Mouse (Mus musculus): ENCODE data around the gene Kif5a. TPM values are rescaled to one million over a fixed set of nuclear protein-coding genes. Genes with fewer than 3 reads are reported as not detected.

Gene Kif5a
- polyA plus RNA-seq, 1 experiment, result 0.14 TPM

DNA sequence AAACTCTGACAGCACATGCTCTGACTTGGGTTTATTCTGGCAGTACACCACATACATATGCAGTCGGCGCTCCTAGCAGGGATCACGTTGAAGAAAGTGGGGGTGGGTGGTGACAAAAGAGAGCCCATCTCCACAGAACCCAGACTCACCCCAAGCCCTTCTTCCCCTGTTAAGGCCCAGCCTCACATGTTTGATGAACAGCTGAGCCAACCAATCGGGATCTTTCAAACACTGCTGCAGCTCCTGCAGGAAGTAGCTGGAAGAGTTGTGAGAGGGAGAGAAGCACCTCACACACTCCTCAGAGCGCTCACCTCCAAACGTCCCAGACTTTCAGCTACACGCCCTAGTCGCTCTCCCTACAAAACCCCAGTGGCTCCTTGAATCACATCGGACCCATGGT, 78.0 kb downstream of the Kif5a start:
- Histone ChIP-seq H3K4me2 (ENCODE audit: low read depth) (no peak overlapping the region), H3K79me2 (ENCODE audit: control insufficient read depth, insufficient read depth) (no peaks in the 10 kb centered on the region), H3ac (ENCODE audit: control insufficient read depth, insufficient read length) (no peak overlapping the region), H3K27me3 (ENCODE audit: control insufficient read depth, insufficient read depth, insufficient read length) (no peaks in the 10 kb centered on the region), H3K36me3 (ENCODE audit: control insufficient read depth, insufficient read depth) (no peaks in the 10 kb centered on the region), H3K4me3 (no peak overlapping the region)
- no peak for TF ChIP-seq USF1 (IDR thresholded peaks at IDR 0.05; ENCODE audit: low read depth)
- TF ChIP-seq TCF3 (IDR thresholded peaks at IDR 0.05; ENCODE audit: insufficient read length, low read depth), result no peak

GRCm38 (mm10) chr10:127183759-127184158, 79.4 kb downstream of the Kif5a start:
- Histone ChIP-seq H3K79me2 (ENCODE audit: control insufficient read depth, insufficient read depth) (no peaks in the 10 kb centered on the region), H3ac (ENCODE audit: control insufficient read depth, insufficient read length) (no peak overlapping the region), H3K4me3 (no peak overlapping the region), H3K36me3 (ENCODE audit: control insufficient read depth, insufficient read depth) (no peaks in the 10 kb centered on the region), H3K4me2 (ENCODE audit: low read depth) (no peak overlapping the region), H3K27me3 (ENCODE audit: control insufficient read depth, insufficient read depth, insufficient read length) (no peaks in the 10 kb centered on the region)
- TF ChIP-seq MYOG (IDR thresholded peaks at IDR 0.05; ENCODE audit: control insufficient read depth in 1 of 3, insufficient read depth in 1 of 3, insufficient read length in 2 of 3, low read depth in 2 of 3), result no peak

DNA sequence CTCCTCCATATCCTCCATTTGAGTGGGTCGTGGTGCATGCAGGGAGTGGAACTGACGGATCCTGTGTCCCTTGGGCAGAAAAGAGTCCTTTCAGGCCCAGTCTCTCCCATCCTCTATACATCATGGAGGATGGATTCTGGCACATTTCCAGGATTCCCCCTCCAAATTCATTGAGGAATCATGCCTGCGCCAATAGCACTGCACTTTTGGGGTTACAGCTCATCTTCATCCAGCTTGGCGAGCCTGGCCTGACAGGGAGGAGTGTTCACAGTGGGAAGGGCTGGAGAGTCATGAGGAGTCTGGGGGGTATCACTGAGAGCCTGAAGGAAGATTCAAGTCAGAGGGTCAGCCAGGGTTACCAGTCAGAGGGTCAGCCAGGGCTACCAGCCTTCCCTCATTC, 80.5 kb downstream of the Kif5a start:
- no peaks in the 10 kb centered on the region for H3K79me2 ChIP-seq (ENCODE audit: control insufficient read depth, insufficient read depth)
- H3ac ChIP-seq (ENCODE audit: control insufficient read depth, insufficient read length), result no peak overlapping the region
- no peak overlapping the region for H3K4me2 ChIP-seq (ENCODE audit: low read depth)
- no peak overlapping the region for H3K4me3 ChIP-seq
- no peaks in the 10 kb centered on the region for H3K36me3 ChIP-seq (ENCODE audit: control insufficient read depth, insufficient read depth)
- no peaks in the 10 kb centered on the region for H3K27me3 ChIP-seq (ENCODE audit: control insufficient read depth, insufficient read depth, insufficient read length)
- TF ChIP-seq CEBPB (IDR thresholded peaks at IDR 0.05; ENCODE audit: insufficient read depth, poor library complexity, severe bottlenecking) (no peak), MAX (IDR thresholded peaks at IDR 0.05; ENCODE audit: low read depth) (no peak), REST (IDR thresholded peaks at IDR 0.05; ENCODE audit: insufficient read depth, insufficient read length) (no peak), E2F4 (IDR thresholded peaks at IDR 0.05; ENCODE audit: insufficient read depth) (no peak), USF1 (IDR thresholded peaks at IDR 0.05; ENCODE audit: low read depth) (no peak), MYOD1 (IDR thresholded peaks at IDR 0.05; ENCODE audit: control insufficient read depth in 1 of 3, insufficient read length in 2 of 3, low read depth in 2 of 3) (no peak), SRF (IDR thresholded peaks at IDR 0.05; ENCODE audit: control insufficient read depth, insufficient read length, low read depth) (no peak), POLR2AphosphoS2 (IDR thresholded peaks at IDR 0.05; ENCODE audit: insufficient read length, low read depth) (no peak), TCF3 (IDR thresholded peaks at IDR 0.05; ENCODE audit: insufficient read length, low read depth) (no peak), MYOG (IDR thresholded peaks at IDR 0.05; ENCODE audit: control insufficient read depth in 1 of 3, insufficient read depth in 1 of 3, insufficient read length in 2 of 3, low read depth in 2 of 3) (no peak), POLR2A (IDR thresholded peaks at IDR 0.05; ENCODE audit: insufficient read length, low read depth) (no peak), TCF12 (IDR thresholded peaks at IDR 0.05; ENCODE audit: insufficient read depth, poor library complexity, severe bottlenecking) (no peak)

GRCm38 (mm10) chr10:127181566-127181965, 81.6 kb downstream of the Kif5a start:
- Histone ChIP-seq H3K36me3 (ENCODE audit: control insufficient read depth, insufficient read depth) (no peaks in the 10 kb centered on the region), H3K79me2 (ENCODE audit: control insufficient read depth, insufficient read depth) (no peaks in the 10 kb centered on the region), H3K4me3 (no peak overlapping the region), H3K4me2 (ENCODE audit: low read depth) (no peak overlapping the region), H3ac (ENCODE audit: control insufficient read depth, insufficient read length) (no peak overlapping the region), H3K27me3 (ENCODE audit: control insufficient read depth, insufficient read depth, insufficient read length) (no peaks in the 10 kb centered on the region)
- TF ChIP-seq SRF (IDR thresholded peaks at IDR 0.05; ENCODE audit: control insufficient read depth, insufficient read length, low read depth) (no peak), USF1 (IDR thresholded peaks at IDR 0.05; ENCODE audit: low read depth) (no peak), MYOD1 (IDR thresholded peaks at IDR 0.05; ENCODE audit: control insufficient read depth in 1 of 3, insufficient read length in 2 of 3, low read depth in 2 of 3) (no peak), E2F4 (IDR thresholded peaks at IDR 0.05; ENCODE audit: insufficient read depth) (no peak), REST (IDR thresholded peaks at IDR 0.05; ENCODE audit: insufficient read depth, insufficient read length) (no peak), TCF3 (IDR thresholded peaks at IDR 0.05; ENCODE audit: insufficient read length, low read depth) (no peak), MAX (IDR thresholded peaks at IDR 0.05; ENCODE audit: low read depth) (no peak), POLR2AphosphoS2 (IDR thresholded peaks at IDR 0.05; ENCODE audit: insufficient read length, low read depth) (no peak), POLR2A (IDR thresholded peaks at IDR 0.05; ENCODE audit: insufficient read length, low read depth) (no peak), TCF12 (IDR thresholded peaks at IDR 0.05; ENCODE audit: insufficient read depth, poor library complexity, severe bottlenecking) (no peak), CEBPB (IDR thresholded peaks at IDR 0.05; ENCODE audit: insufficient read depth, poor library complexity, severe bottlenecking) (no peak), MYOG (IDR thresholded peaks at IDR 0.05; ENCODE audit: control insufficient read depth in 1 of 3, insufficient read depth in 1 of 3, insufficient read length in 2 of 3, low read depth in 2 of 3) (no peak)

DNA sequence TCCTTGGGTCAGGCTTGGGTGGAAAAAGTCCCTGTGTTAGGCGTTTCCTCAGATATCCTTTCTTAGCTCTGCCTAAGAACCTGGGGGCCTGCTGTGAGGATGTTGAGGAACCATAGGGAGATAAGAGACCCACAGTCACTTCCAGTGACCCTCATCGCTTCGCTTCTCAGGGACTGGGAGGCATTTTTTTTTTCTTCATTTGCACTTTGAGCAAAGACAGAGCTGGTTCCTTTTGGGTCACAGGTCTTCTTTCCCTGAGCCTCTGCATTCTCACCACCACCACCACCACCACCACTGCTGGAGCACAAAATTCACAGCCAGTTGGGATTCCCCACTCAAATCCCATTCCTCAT, 82.5 kb downstream of the Kif5a start:
- Histone ChIP-seq H3K4me3 (no peak overlapping the region), H3K27me3 (ENCODE audit: control insufficient read depth, insufficient read depth, insufficient read length) (no peaks in the 10 kb centered on the region), H3K79me2 (ENCODE audit: control insufficient read depth, insufficient read depth) (no peaks in the 10 kb centered on the region), H3ac (ENCODE audit: control insufficient read depth, insufficient read length) (no peak overlapping the region), H3K4me2 (ENCODE audit: low read depth) (no peak overlapping the region), H3K36me3 (ENCODE audit: control insufficient read depth, insufficient read depth) (no peaks in the 10 kb centered on the region)
- TF ChIP-seq E2F4 (IDR thresholded peaks at IDR 0.05; ENCODE audit: insufficient read depth), result no peak
- no peak for TF ChIP-seq SRF (IDR thresholded peaks at IDR 0.05; ENCODE audit: control insufficient read depth, insufficient read length, low read depth)
- TF ChIP-seq USF1 (IDR thresholded peaks at IDR 0.05; ENCODE audit: low read depth), result no peak
- TF ChIP-seq MYOD1 (IDR thresholded peaks at IDR 0.05; ENCODE audit: control insufficient read depth in 1 of 3, insufficient read length in 2 of 3, low read depth in 2 of 3), result no peak
- no peak for TF ChIP-seq CEBPB (IDR thresholded peaks at IDR 0.05; ENCODE audit: insufficient read depth, poor library complexity, severe bottlenecking)
- no peak for TF ChIP-seq TCF12 (IDR thresholded peaks at IDR 0.05; ENCODE audit: insufficient read depth, poor library complexity, severe bottlenecking)
- no peak for TF ChIP-seq TCF3 (IDR thresholded peaks at IDR 0.05; ENCODE audit: insufficient read length, low read depth)
- TF ChIP-seq MYOG (IDR thresholded peaks at IDR 0.05; ENCODE audit: control insufficient read depth in 1 of 3, insufficient read depth in 1 of 3, insufficient read length in 2 of 3, low read depth in 2 of 3), result no peak
- no peak for TF ChIP-seq POLR2A (IDR thresholded peaks at IDR 0.05; ENCODE audit: insufficient read length, low read depth)
- no peak for TF ChIP-seq MAX (IDR thresholded peaks at IDR 0.05; ENCODE audit: low read depth)
